Mouse (Mus musculus): ENCODE data around the gene Olfr49. TPM values are rescaled to one million over a fixed set of nuclear protein-coding genes. Genes with fewer than 3 reads are reported as not detected.
"Not testable (repeated sequence)": the region's sequence is repeated elsewhere in the genome, so short reads cannot be mapped to it uniquely, and the experiment has no call there.

Olfr49 gene
- polyA plus RNA-seq, 1 experiment = not detected

DNA sequence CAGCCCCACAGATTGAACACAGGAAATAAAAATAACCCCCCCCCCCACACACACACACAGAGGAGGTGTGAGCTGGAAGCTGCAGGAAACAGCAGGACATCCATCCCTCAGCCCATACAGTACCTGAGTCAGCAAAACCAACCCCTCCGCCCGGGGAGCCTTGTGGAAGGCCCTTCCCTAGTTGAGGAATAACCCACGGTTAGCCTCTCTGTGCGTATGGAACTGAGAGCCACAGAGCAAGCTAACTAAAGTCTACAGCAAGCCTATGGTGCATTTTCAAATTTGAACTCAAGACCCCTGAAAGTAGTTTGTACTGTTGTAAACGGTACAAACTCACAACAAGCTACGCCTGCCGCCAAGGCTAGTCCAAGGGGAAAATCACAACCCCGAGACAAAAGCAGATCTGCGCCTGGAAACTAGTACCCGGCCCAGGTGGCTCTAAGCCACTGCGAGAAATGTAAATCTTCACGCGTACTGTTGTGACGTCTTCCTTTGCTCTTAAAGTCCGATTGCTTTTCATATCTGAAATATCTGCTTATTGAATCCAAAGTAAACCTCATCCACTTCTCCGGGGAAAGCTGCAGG lies 51.1 kb downstream of the Olfr49 start:
- no peak for DNase-seq (ENCODE audit: low read depth, low spot score)
- WGBS = 23% methylated on average over 16 of the region's 16 CpGs

GRCm38 (mm10) chr14:54232811-54233558 lies 51.8 kb downstream of the Olfr49 start:
- no peak for DNase-seq (ENCODE audit: low read depth, low spot score)
- 4% methylated on average over 9 of the region's 9 CpGs for WGBS

DNA sequence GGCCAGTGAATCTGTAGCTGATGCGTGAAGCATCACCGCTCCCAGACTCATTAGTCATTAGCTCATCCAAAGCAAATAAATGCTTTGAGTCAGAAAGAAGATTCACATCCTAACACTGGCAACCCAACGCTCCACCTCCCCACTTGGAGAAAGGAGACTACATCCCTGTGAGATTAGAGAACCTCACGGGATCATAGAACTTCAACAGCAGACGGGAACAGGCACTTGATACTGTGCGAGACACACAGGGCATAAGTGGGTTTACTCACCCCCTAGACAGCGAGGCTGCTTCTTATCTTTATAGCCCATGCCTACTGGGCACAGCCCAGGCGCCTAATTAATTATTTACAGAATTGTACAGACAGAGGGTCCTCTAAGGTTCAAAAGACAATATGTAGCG lies 52.6 kb downstream of the Olfr49 start:
- 27% methylated on average over 9 of the region's 9 CpGs for WGBS
- no peak for DNase-seq (ENCODE audit: low read depth, low spot score)

DNA sequence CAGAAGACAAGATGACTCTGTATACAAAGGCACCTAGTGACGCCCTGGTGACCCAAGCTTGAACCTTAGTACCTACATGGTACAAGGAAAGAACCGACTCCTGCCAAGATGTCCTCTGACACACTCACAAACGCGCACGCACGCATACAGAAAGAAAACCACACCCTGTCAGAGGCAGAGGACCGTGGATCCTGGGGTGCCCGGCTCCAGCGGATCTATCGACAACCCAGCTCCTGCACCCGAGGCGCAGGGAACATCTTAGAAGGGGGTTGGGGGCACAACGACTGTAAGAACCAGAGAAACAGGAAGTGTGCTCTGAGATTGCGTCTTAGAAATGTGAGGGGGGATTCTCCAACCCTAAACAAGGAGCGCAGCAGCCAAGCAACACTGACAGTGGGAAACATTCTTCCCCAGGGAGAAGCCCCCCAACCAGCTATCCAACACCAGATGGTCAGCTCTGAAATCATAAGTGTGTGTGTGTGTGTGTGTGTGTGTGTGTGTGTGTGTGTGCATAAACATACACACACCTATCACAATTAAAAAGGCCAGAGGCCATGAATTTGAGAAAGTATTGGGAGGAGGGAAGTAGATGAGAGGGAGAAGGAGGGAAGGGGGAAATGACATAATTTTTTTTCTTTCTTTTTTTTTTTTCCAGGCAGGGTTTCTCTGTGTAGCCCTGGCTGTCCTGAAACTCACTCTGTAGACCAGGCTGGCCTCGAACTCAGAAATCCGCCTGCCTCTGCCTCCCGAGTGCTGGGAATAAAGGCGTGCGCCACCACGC lies 53.4 kb downstream of the Olfr49 start:
- WGBS = 37% methylated on average over 21 of the region's 21 CpGs
- no peak for DNase-seq (ENCODE audit: low read depth, low spot score)

- DNase-seq (ENCODE audit: low read depth, low spot score) = no peak
- WGBS = 63% methylated on average over 14 of the region's 14 CpGs
Observed at GRCm38 (mm10) chr14:54230638-54231150, 54.0 kb downstream of the Olfr49 start.

- 85% methylated on average over 3 of the region's 4 CpGs for WGBS
- DNase-seq (ENCODE audit: low read depth, low spot score) = not testable (repeated sequence)
Observed at GRCm38 (mm10) chr14:54229849-54230248, 54.9 kb downstream of the Olfr49 start.

GRCm38 (mm10) chr14:54228933-54229713 lies 55.6 kb downstream of the Olfr49 start:
- no peak for DNase-seq (ENCODE audit: low read depth, low spot score)
- WGBS = 78% methylated on average over 25 of the region's 25 CpGs

DNA sequence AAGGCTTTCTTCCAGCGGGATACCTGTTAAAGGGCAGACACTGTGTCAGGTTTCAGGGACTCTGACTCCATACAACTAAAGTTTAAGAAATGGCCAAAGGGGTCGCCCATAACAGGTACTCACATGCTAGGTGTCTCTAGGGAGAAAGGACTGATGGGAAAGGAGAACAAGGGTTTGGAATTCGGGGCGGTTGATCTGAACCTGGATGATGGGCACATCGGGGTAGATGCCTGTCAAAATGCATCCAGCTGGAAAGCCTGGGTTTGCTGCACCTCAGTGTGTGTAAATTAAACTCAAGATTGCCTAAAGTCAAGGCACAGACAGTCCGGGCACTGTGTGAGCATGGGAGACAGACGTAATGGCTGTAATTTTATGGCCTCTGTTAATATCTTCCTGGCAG lies 56.2 kb downstream of the Olfr49 start:
- 41% methylated on average over 7 of the region's 7 CpGs for WGBS
- no peak for DNase-seq (ENCODE audit: low read depth, low spot score)

Other genes with a start within 250 kb of the Olfr49 start
- 752 and 904 TPM in 2 replicates for gene Dad1, start 30.8 kb downstream of the Olfr49 start, polyA plus RNA-seq (2012; rRNA removed)
- gene Abhd4, start 30.8 kb downstream of the Olfr49 start, polyA plus RNA-seq (2012; rRNA removed) = 36.9 and 54.5 TPM in 2 replicates
- 92.6 and 121 TPM in 2 replicates for gene Oxa1l, start 75.9 kb upstream of the Olfr49 start, polyA plus RNA-seq (2012; rRNA removed)
- gene Slc7a7, start 132.8 kb upstream of the Olfr49 start, polyA plus RNA-seq (2012; rRNA removed) = 211 and 290 TPM in 2 replicates
- gene Mrpl52, start 142.0 kb upstream of the Olfr49 start, polyA plus RNA-seq (2012; rRNA removed) = 315 and 345 TPM in 2 replicates
- gene Mmp14, start 146.7 kb upstream of the Olfr49 start, polyA plus RNA-seq (2012; rRNA removed) = 37.7 and 47.3 TPM in 2 replicates
- gene Lrp10, start 179.2 kb upstream of the Olfr49 start, polyA plus RNA-seq (2012; rRNA removed) = 192 and 196 TPM in 2 replicates
- 0.07 and 0.19 TPM in 2 replicates for gene Rem2, start 191.2 kb upstream of the Olfr49 start, polyA plus RNA-seq (2012; rRNA removed)
- 26.1 and 31.1 TPM in 2 replicates for gene Prmt5, start 232.6 kb upstream of the Olfr49 start, polyA plus RNA-seq (2012; rRNA removed)